Mouse (Mus musculus): ENCODE results near the gene Gabra2.

Gene Gabra2

GRCm38 (mm10) chr5:71095725-71096607 is at the start of gene Gabra2:
Gene Gabra2, minus strand, starts transcription at chr5:71095849.
- DNase-seq (ENCODE audit: low read depth, low spot score): peak; percentile 41

- no peak for DNase-seq (ENCODE audit: low read depth, low spot score)
These were observed 41.0 kb upstream of the Gabra2 start for GRCm38 (mm10) chr5:71136691-71137090.

- no peak for DNase-seq (ENCODE audit: low read depth, low spot score)
These were observed 40.2 kb upstream of the Gabra2 start for GRCm38 (mm10) chr5:71135840-71136239.

- DNase-seq (ENCODE audit: low read depth, low spot score): peak; percentile 17
These were observed 32.1 kb upstream of the Gabra2 start for GRCm38 (mm10) chr5:71127721-71128120.

GRCm38 (mm10) chr5:71115216-71115615 is 19.6 kb upstream of the Gabra2 start:
- DNase-seq (ENCODE audit: low read depth, low spot score): no peak

- peak; percentile 47 for DNase-seq (ENCODE audit: low read depth, low spot score)
These were observed 469 bp downstream of the Gabra2 start for GRCm38 (mm10) chr5:71095180-71095579.

- DNase-seq (ENCODE audit: low read depth, low spot score): no peak
These were observed 873 bp downstream of the Gabra2 start for GRCm38 (mm10) chr5:71094776-71095175.

GRCm38 (mm10) chr5:71093807-71094206 is 1.8 kb downstream of the Gabra2 start:
- DNase-seq (ENCODE audit: low read depth, low spot score): no peak

GRCm38 (mm10) chr5:71092475-71092874 is 3.2 kb downstream of the Gabra2 start:
- no peak for DNase-seq (ENCODE audit: low read depth, low spot score)

- no peak for DNase-seq (ENCODE audit: low read depth, low spot score)
These were observed 3.7 kb downstream of the Gabra2 start for GRCm38 (mm10) chr5:71091926-71092325.

GRCm38 (mm10) chr5:71078861-71079260 is 16.8 kb downstream of the Gabra2 start:
- no peak for DNase-seq (ENCODE audit: low read depth, low spot score)

- DNase-seq (ENCODE audit: low read depth, low spot score): no peak
These were observed 34.0 kb downstream of the Gabra2 start for GRCm38 (mm10) chr5:71061696-71062095.

GRCm38 (mm10) chr5:71058047-71058446 is 37.6 kb downstream of the Gabra2 start:
- no peak for DNase-seq (ENCODE audit: low read depth, low spot score)

GRCm38 (mm10) chr5:71037352-71037751 is 58.3 kb downstream of the Gabra2 start:
- no peak for DNase-seq (ENCODE audit: low read depth, low spot score)

GRCm38 (mm10) chr5:71025956-71026355 is 69.7 kb downstream of the Gabra2 start:
- DNase-seq (ENCODE audit: low read depth, low spot score): no peak

GRCm38 (mm10) chr5:71011751-71012150 is 83.9 kb downstream of the Gabra2 start:
- no peak for DNase-seq (ENCODE audit: low read depth, low spot score)

- DNase-seq (ENCODE audit: low read depth, low spot score): no peak
These were observed 84.4 kb downstream of the Gabra2 start for GRCm38 (mm10) chr5:71011271-71011670.

GRCm38 (mm10) chr5:71010797-71011196 is 84.9 kb downstream of the Gabra2 start:
- DNase-seq (ENCODE audit: low read depth, low spot score): no peak

GRCm38 (mm10) chr5:70995617-70996325 is 99.9 kb downstream of the Gabra2 start:
- no peak for DNase-seq (ENCODE audit: low read depth, low spot score)

GRCm38 (mm10) chr5:70993281-70993680 is 102.4 kb downstream of the Gabra2 start:
- DNase-seq (ENCODE audit: low read depth, low spot score): no peak

- DNase-seq (ENCODE audit: low read depth, low spot score): no peak
These were observed 104.8 kb downstream of the Gabra2 start for GRCm38 (mm10) chr5:70990891-70991290.

Data from ZHBTc4 (cell line).